Mouse (Mus musculus) limb, embryonic 11.5 days (tissue): Measurements from ENCODE around the gene Dcdc2b. TPM values are rescaled to one million over a fixed set of nuclear protein-coding genes. Genes with fewer than 3 reads are reported as not detected.

Experiments
- ATAC-seq: fragments of 200-750 bp; cut with Nextera tagmentation; 2 replicates; pipeline ENCODE4 v1.8.0; 2017; ENCODE audit warnings: low read depth; ENCODE audit not compliant: insufficient number of reproducible peaks, low FRiP score, low TSS enrichment
- DNase-seq: peaks from one replicate; pipeline ENCODE4 v3.0.0-alpha.2; 2015; ENCODE audit warnings: low spot score
- H3K27ac ChIP-seq: fragments of 300-500 bp; sonication (generic); replicated peaks from 2 replicates; pipeline ENCODE4 v1.5.1; 2014; ENCODE audit warnings: low read depth, mild to moderate bottlenecking, low read length
- H3K27me3 ChIP-seq: fragments of 300-500 bp; sonication (generic); 2 replicates; pipeline ENCODE4 v1.6.1; 2014; ENCODE audit warnings: mild to moderate bottlenecking, low read length, mixed read lengths; ENCODE audit not compliant: control insufficient read depth, insufficient read depth
- H3K36me3 ChIP-seq: fragments of 300-500 bp; sonication (generic); 2 replicates; pipeline ENCODE4 v1.6.1; 2014; ENCODE audit warnings: mild to moderate bottlenecking, low read length, moderate library complexity, mixed read lengths; ENCODE audit not compliant: control insufficient read depth, insufficient read depth
- H3K4me1 ChIP-seq: fragments of 300-500 bp; sonication (generic); 2 replicates; pipeline ENCODE4 v1.6.1; 2014; ENCODE audit warnings: low read length, mixed read lengths; ENCODE audit not compliant: control insufficient read depth, insufficient read depth
- H3K4me2 ChIP-seq: fragments of 300-500 bp; sonication (generic); 2 replicates; pipeline ENCODE4 v1.6.1; 2014; ENCODE audit warnings: low read depth, mild to moderate bottlenecking, moderate library complexity; ENCODE audit not compliant: severe bottlenecking
- H3K4me3 ChIP-seq: fragments of 300-500 bp; sonication (generic); 2 replicates; pipeline ENCODE4 v1.5.1; 2014; ENCODE audit warnings: low read depth, low read length
- H3K9ac ChIP-seq: fragments of 300-500 bp; sonication (generic); 2 replicates; pipeline ENCODE4 v1.6.1; 2014; ENCODE audit warnings: mild to moderate bottlenecking, low read length
- H3K9me3 ChIP-seq: fragments of 300-500 bp; sonication (generic); 2 replicates; pipeline ENCODE4 v1.6.1; 2016; ENCODE audit warnings: low read length; ENCODE audit not compliant: control insufficient read depth
- WGBS: fragments of 180-500 bp; shearing (Covaris S2); extraction: QIAGEN DNeasy Blood & Tissue Kit; methylation state at CpG from one replicate; pipeline ENCODE4 v1.1.7; 2014; 5-methylcytosine and 5-hydroxymethylcytosine counted together
- polyA plus RNA-seq: library from polyadenylated mRNA; unstranded; fragments of >200 nt; fragmentation: Nextera tagmentation; extraction: Ambion mirVana; gene quantifications from 2 replicates; pipeline ENCODE4 v1.2.1, GENCODE M21; 2014

The Dcdc2b gene
- polyA plus RNA-seq, 1 experiment from 2014 or later: 2.8 TPM

- Histone ChIP-seq H3K27ac (no peak overlapping the region; the same call in 1 of the 2 replicates), H3K4me2 (no peak overlapping the region), H3K9ac (no peak overlapping the region), H3K27me3 (no peaks in the 10 kb centered on the region), H3K36me3 (peaks cover 12% of the 10 kb centered on the region; the same call in 1 of the 2 replicates), H3K4me1 (no peaks in the 10 kb centered on the region), H3K4me3 (no peak overlapping the region), H3K9me3 (no peaks in the 10 kb centered on the region)
- 33% methylated on average over 7 of the region's 7 CpGs for WGBS
- ATAC-seq (0 out of 2 replicates have a peak, but pooled peaks have one; percentile 56), DNase-seq (peak; percentile 88)
Measured at GRCm38 (mm10) chr4:129608426-129609025, 5.5 kb downstream of the Dcdc2b start.

GRCm38 (mm10) chr4:129600233-129601158, 13.6 kb downstream of the Dcdc2b start, which contains the start of the genes Eif3i and Tmem234:
Gene Eif3i (minus strand): TSS chr4:129600648.
Gene Tmem234 (plus strand): TSS chr4:129600668.
- Histone ChIP-seq H3K9ac (peak within 1 kb of the TSS; percentile 84), H3K4me2 (peak within 1 kb of the TSS; percentile 69), H3K36me3 (peaks cover 4% of the 10 kb centered on the region; the same call in 1 of the 2 replicates), H3K9me3 (no peaks in the 10 kb centered on the region), H3K4me3 (peak within 1 kb of the TSS; percentile 96), H3K27me3 (no peaks in the 10 kb centered on the region), H3K4me1 (peaks cover 13% of the 10 kb centered on the region), H3K27ac (peak within 1 kb of the TSS; percentile 62)
- ATAC-seq (peak; percentile 78), DNase-seq (peak; percentile 85)
- under 1% methylated on average over 70 of the region's 74 CpGs for WGBS

DNA sequence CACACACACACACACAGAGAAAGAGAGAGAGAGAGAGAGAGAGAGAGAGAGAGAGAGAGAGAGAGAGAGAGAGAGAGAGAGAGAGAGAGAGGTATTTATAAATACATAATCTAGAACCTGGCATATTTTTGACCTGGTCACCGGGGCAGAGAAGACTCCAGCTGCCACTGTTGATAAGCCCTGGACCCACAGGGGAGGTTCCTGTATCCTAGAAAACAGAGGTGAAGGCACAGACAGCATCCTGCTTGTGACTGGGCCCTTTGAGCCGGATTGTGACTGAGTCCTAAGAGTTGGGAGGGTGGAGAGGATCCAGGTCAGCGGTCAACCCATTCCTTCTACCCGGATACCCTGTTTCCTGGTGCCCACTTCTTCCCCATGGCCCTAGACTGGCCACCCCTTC, 25.2 kb downstream of the Dcdc2b start:
- Histone ChIP-seq H3K27ac (no peak overlapping the region), H3K4me1 (no peaks in the 10 kb centered on the region), H3K36me3 (peaks cover 19% of the 10 kb centered on the region; the same call in 1 of the 2 replicates), H3K9me3 (no peaks in the 10 kb centered on the region), H3K4me3 (no peak overlapping the region), H3K4me2 (no peak overlapping the region), H3K9ac (no peak overlapping the region), H3K27me3 (no peaks in the 10 kb centered on the region)
- 78% methylated on average over 4 of the region's 4 CpGs for WGBS
- ATAC-seq (no peak), DNase-seq (no peak)

GRCm38 (mm10) chr4:129586943-129587342, 27.1 kb downstream of the Dcdc2b start:
- WGBS: 59% methylated on average over 1 of the region's 1 CpGs
- no peak overlapping the region for H3K4me2 ChIP-seq
- ATAC-seq (no peak), DNase-seq (no peak)
- no peaks in the 10 kb centered on the region for H3K9me3 ChIP-seq
- no peak overlapping the region for H3K9ac ChIP-seq
- no peaks in the 10 kb centered on the region for H3K27me3 ChIP-seq
- H3K36me3 ChIP-seq: peaks cover 7% of the 10 kb centered on the region; the same call in 1 of the 2 replicates
- no peak overlapping the region for H3K27ac ChIP-seq
- H3K4me3 ChIP-seq: no peak overlapping the region
- H3K4me1 ChIP-seq: no peaks in the 10 kb centered on the region

- no peak overlapping the region for H3K27ac ChIP-seq
- 76% methylated on average over 9 of the region's 9 CpGs for WGBS
- no peak overlapping the region; the same call in 1 of the 2 replicates for H3K9ac ChIP-seq
- no peaks in the 10 kb centered on the region for H3K27me3 ChIP-seq
- H3K4me1 ChIP-seq: no peaks in the 10 kb centered on the region
- peak overlapping the region; percentile 56; the same call in 1 of the 2 replicates for H3K4me2 ChIP-seq
- ATAC-seq (no peak), DNase-seq (no peak)
- no peak overlapping the region for H3K4me3 ChIP-seq
- H3K9me3 ChIP-seq: no peaks in the 10 kb centered on the region
- no peaks in the 10 kb centered on the region; the same call in 1 of the 2 replicates for H3K36me3 ChIP-seq
Measured at GRCm38 (mm10) chr4:129585773-129586172, 28.3 kb downstream of the Dcdc2b start.

DNA sequence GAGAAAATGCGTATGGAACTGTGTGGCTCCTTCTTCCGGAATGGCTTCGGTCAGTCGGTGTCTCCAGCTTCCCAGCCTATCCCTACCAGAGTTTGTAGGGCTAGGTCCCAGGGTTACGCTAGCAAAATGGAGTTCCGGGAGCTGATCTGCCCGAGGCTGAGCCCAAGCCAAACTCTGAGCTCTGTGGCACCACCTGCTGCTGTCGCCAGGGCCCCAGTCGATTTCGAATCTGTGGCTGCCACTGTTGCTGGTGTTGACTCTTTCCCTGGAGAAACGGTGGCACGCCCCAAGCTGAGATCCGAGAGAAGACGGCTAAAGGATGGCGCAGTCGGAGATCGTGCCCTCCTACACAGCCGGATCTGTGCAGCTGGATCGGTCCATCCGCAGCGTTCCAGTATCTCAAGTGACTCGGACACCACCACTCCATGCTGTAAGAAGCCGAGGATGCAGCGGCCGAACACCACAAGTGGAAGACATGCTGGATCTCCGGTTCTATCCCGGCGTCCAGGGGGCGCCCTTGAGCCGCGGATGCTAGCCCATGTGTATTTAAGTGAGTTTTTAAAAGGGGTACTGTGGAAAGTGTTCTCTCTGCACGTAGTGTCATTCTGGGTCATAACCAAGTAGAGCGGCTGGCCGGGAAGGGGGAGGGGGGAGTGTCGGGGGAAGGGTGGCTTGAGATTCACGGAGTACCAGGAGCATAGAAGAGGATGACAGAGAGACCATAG, 29.0 kb downstream of the Dcdc2b start:
- Histone ChIP-seq H3K36me3 (no peaks in the 10 kb centered on the region), H3K9me3 (no peaks in the 10 kb centered on the region), H3K4me3 (peak overlapping the region; percentile 29), H3K27ac (no peak overlapping the region), H3K27me3 (no peaks in the 10 kb centered on the region), H3K4me2 (peak overlapping the region; percentile 56), H3K9ac (peak overlapping the region; percentile 43), H3K4me1 (no peaks in the 10 kb centered on the region)
- peak; percentile 91 for DNase-seq
- peak; percentile 50 for ATAC-seq
- 2% methylated on average over 36 of the region's 36 CpGs for WGBS

- H3K4me2 ChIP-seq: peak overlapping the region; percentile 56
- H3K9me3 ChIP-seq: no peaks in the 10 kb centered on the region
- H3K27me3 ChIP-seq: no peaks in the 10 kb centered on the region
- no peak overlapping the region; the same call in 1 of the 2 replicates for H3K9ac ChIP-seq
- no peaks in the 10 kb centered on the region for H3K36me3 ChIP-seq
- no peak for DNase-seq
- H3K4me3 ChIP-seq: peak overlapping the region; percentile 29; the same call in 1 of the 2 replicates
- H3K27ac ChIP-seq: no peak overlapping the region
- WGBS: 79% methylated on average over 1 of the region's 1 CpGs
- H3K4me1 ChIP-seq: no peaks in the 10 kb centered on the region
- ATAC-seq: no peak
Measured at GRCm38 (mm10) chr4:129584370-129584769, 29.7 kb downstream of the Dcdc2b start.

GRCm38 (mm10) chr4:129582251-129582650, 31.8 kb downstream of the Dcdc2b start:
- Histone ChIP-seq H3K9ac (no peak overlapping the region), H3K27me3 (no peaks in the 10 kb centered on the region), H3K4me2 (no peak overlapping the region), H3K27ac (no peak overlapping the region), H3K4me1 (no peaks in the 10 kb centered on the region), H3K4me3 (no peak overlapping the region), H3K9me3 (no peaks in the 10 kb centered on the region), H3K36me3 (no peaks in the 10 kb centered on the region)
- no peak for ATAC-seq
- DNase-seq: no peak
- 88% methylated on average over 1 of the region's 1 CpGs for WGBS
